Mouse (Mus musculus): ENCODE measurements at regions not wholly inside any gene's neighbourhood (a gene's known extent, or its start where the extent isn't known, plus 50 kb on each side); places are given as distances from the start of the nearest gene placed in this dataset.

DNA sequence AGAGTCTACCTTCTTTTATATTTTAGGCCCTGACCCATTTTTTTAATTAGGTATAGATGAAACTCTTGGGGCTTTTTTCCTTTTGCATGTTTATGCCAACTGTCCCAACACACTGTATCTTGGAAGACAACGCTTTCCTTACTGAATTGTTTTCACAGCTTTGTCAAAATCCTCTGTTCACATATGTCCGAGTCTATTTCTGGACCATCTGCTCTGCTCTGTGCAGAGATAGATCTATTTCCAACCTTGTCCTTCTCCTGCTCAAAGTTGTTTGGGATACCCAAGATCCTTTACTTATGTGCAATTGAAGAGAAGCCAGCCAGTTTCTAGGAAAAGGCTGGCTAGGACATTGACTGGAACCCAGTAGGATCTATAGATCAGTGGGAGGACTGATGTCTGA is 403.6 kb upstream of the Zdhhc25 start:
- Histone ChIP-seq H3K27ac (ENCODE audit: control insufficient read depth, low read depth, low read length) (no peak overlapping the region), H3K9ac (ENCODE audit: control insufficient read depth, low read depth, low read length, poor library complexity, severe bottlenecking) (no peak overlapping the region), H3K36me3 (ENCODE audit: control insufficient read depth in 1 of 2, insufficient read depth in 2 of 2, low read length in 2 of 2) (no peaks in the 10 kb centered on the region), H3K27me3 (ENCODE audit: control insufficient read depth in 1 of 2, insufficient read depth in 2 of 2, low read length in 2 of 2) (no peaks in the 10 kb centered on the region), H3K79me2 (ENCODE audit: control insufficient read depth, insufficient read depth, low read length, poor library complexity) (no peaks in the 10 kb centered on the region), H3K4me1 (ENCODE audit: control insufficient read depth in 1 of 2, insufficient read depth in 2 of 2, low read length in 2 of 2) (no peaks in the 10 kb centered on the region), H3K4me3 (ENCODE audit: control insufficient read depth in 1 of 2, insufficient read depth in 1 of 2, low read depth in 2 of 2, low read length in 2 of 2) (no peak overlapping the region), H3K9me3 (replicated peaks; ENCODE audit: insufficient read depth, low read length) (no peaks in the 10 kb centered on the region)
- no peak for TF ChIP-seq NELFE (IDR thresholded peaks at IDR 0.05; ENCODE audit: low read depth, low read length)
- DNase-seq (ENCODE audit: low read depth, low spot score) = no peak

DNA sequence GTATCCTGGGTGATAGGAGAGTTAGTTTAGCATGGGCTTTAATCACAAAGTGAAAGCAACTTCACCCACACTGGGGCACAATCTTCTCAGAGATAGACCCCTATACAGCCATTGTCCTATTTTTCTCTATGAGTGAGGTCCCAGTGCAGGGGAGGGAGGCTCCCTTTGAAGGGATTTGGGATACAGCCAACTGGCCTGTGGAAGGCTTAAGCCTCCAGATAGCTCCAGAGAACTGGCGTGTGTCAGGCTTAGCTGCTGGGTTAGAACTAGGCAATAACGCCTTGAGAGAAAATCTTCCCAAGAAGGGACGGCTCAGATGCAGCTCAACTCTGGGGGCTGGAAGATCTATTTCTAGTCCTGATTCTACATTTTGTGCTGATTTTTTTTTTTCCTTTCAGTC is 397.4 kb upstream of the Zdhhc25 start:
- no peak for TF ChIP-seq CHD1 (IDR thresholded peaks at IDR 0.05; ENCODE audit: low read depth, low read length)
- TF ChIP-seq NELFE (IDR thresholded peaks at IDR 0.05; ENCODE audit: low read depth, low read length) = no peak
- TF ChIP-seq RAD21 (IDR thresholded peaks at IDR 0.05; ENCODE audit: low read depth, low read length) = no peak
- no peak for TF ChIP-seq GATA1 (IDR thresholded peaks at IDR 0.05; ENCODE audit: low read depth, low read length)
- TF ChIP-seq GABPA (IDR thresholded peaks at IDR 0.05; ENCODE audit: low read depth, low read length) = no peak
- no peak for TF ChIP-seq HCFC1 (IDR thresholded peaks at IDR 0.05; ENCODE audit: low read depth, low read length)
- Histone ChIP-seq H3K79me2 (ENCODE audit: control insufficient read depth, insufficient read depth, low read length, poor library complexity) (no peaks in the 10 kb centered on the region), H3K4me3 (ENCODE audit: control insufficient read depth in 1 of 2, insufficient read depth in 1 of 2, low read depth in 2 of 2, low read length in 2 of 2) (no peak overlapping the region), H3K4me1 (ENCODE audit: control insufficient read depth in 1 of 2, insufficient read depth in 2 of 2, low read length in 2 of 2) (no peaks in the 10 kb centered on the region), H3K9me3 (replicated peaks; ENCODE audit: insufficient read depth, low read length) (no peaks in the 10 kb centered on the region), H3K27me3 (ENCODE audit: control insufficient read depth in 1 of 2, insufficient read depth in 2 of 2, low read length in 2 of 2) (no peaks in the 10 kb centered on the region), H3K36me3 (ENCODE audit: control insufficient read depth in 1 of 2, insufficient read depth in 2 of 2, low read length in 2 of 2) (no peaks in the 10 kb centered on the region), H3K27ac (ENCODE audit: control insufficient read depth, low read depth, low read length) (no peak overlapping the region), H3K9ac (ENCODE audit: control insufficient read depth, low read depth, low read length, poor library complexity, severe bottlenecking) (no peak overlapping the region)
- no peak for DNase-seq (ENCODE audit: low read depth, low spot score)

DNA sequence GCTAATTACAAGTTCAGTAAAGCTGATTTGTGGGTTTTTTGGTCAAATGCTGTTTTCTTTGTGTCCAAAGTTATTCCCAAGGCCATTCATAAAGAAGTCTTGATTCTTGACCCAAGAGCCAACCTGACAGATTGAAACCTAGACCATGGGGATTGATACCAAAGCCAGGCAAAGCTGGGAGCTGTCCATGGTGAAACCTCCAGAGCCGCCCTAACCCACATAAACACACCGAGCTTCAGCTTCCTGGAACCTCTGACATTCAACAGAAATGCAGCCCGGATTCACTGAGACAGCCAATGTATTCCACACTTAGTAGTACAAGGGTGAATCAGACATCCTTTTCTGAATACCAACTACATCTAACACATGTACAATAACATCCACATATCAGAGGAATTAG is 386.7 kb upstream of the Zdhhc25 start:
- H3K36me3 ChIP-seq (ENCODE audit: control insufficient read depth in 1 of 2, insufficient read depth in 2 of 2, low read length in 2 of 2) = no peaks in the 10 kb centered on the region
- TF ChIP-seq SMC3 (IDR thresholded peaks at IDR 0.05; ENCODE audit: low read depth, low read length) = no peak
- no peak for TF ChIP-seq ZMIZ1 (IDR thresholded peaks at IDR 0.05; ENCODE audit: low read depth, low read length)
- no peak for DNase-seq (ENCODE audit: low read depth, low spot score)
- H3K79me2 ChIP-seq (ENCODE audit: control insufficient read depth, insufficient read depth, low read length, poor library complexity) = no peaks in the 10 kb centered on the region
- no peaks in the 10 kb centered on the region for H3K4me1 ChIP-seq (ENCODE audit: control insufficient read depth in 1 of 2, insufficient read depth in 2 of 2, low read length in 2 of 2)
- H3K27ac ChIP-seq (ENCODE audit: control insufficient read depth, low read depth, low read length) = no peak overlapping the region
- no peak overlapping the region for H3K9ac ChIP-seq (ENCODE audit: control insufficient read depth, low read depth, low read length, poor library complexity, severe bottlenecking)
- H3K27me3 ChIP-seq (ENCODE audit: control insufficient read depth in 1 of 2, insufficient read depth in 2 of 2, low read length in 2 of 2) = no peaks in the 10 kb centered on the region
- H3K4me3 ChIP-seq (ENCODE audit: control insufficient read depth in 1 of 2, insufficient read depth in 1 of 2, low read depth in 2 of 2, low read length in 2 of 2) = no peak overlapping the region
- H3K9me3 ChIP-seq (replicated peaks; ENCODE audit: insufficient read depth, low read length) = no peaks in the 10 kb centered on the region

GRCm38 (mm10) chr15:88214286-88214685 is 385.8 kb upstream of the Zdhhc25 start:
- no peaks in the 10 kb centered on the region for H3K4me1 ChIP-seq (ENCODE audit: control insufficient read depth in 1 of 2, insufficient read depth in 2 of 2, low read length in 2 of 2)
- H3K36me3 ChIP-seq (ENCODE audit: control insufficient read depth in 1 of 2, insufficient read depth in 2 of 2, low read length in 2 of 2) = no peaks in the 10 kb centered on the region
- TF ChIP-seq HCFC1 (IDR thresholded peaks at IDR 0.05; ENCODE audit: low read depth, low read length) (no peak), KAT2A (conservative IDR thresholded peaks at IDR 0.05; ENCODE audit: low read depth, low read length) (no peak), ZC3H11A (IDR thresholded peaks at IDR 0.05; ENCODE audit: low read depth, low read length) (no peak), POLR2AphosphoS5 (IDR thresholded peaks at IDR 0.05; ENCODE audit: borderline replicate concordance, low read depth, low read length) (no peak), RAD21 (IDR thresholded peaks at IDR 0.05; ENCODE audit: low read depth, low read length) (no peak), NRF1 (IDR thresholded peaks at IDR 0.05; ENCODE audit: insufficient read depth, low read depth, low read length, poor library complexity, severe bottlenecking) (no peak), MYC (IDR thresholded peaks at IDR 0.05; ENCODE audit: low read depth, low read length) (no peak), USF2 (IDR thresholded peaks at IDR 0.05; ENCODE audit: borderline replicate concordance in 1 of 2, insufficient read depth in 1 of 2, low read depth in 1 of 2, low read length in 2 of 2) (no peak), MAX (IDR thresholded peaks at IDR 0.05; ENCODE audit: low read length) (no peak), CHD1 (IDR thresholded peaks at IDR 0.05; ENCODE audit: low read depth, low read length) (no peak), POLR2A (IDR thresholded peaks at IDR 0.05; ENCODE audit: control insufficient read depth in 1 of 2, insufficient read depth in 1 of 2, low read depth in 1 of 2, low read length in 2 of 2, poor library complexity in 1 of 2) (no peak), TBP (IDR thresholded peaks at IDR 0.05; ENCODE audit: low read depth, low read length) (no peak)
- H3K4me3 ChIP-seq (ENCODE audit: control insufficient read depth in 1 of 2, insufficient read depth in 1 of 2, low read depth in 2 of 2, low read length in 2 of 2) = no peak overlapping the region
- no peak for DNase-seq (ENCODE audit: low read depth, low spot score)
- H3K27me3 ChIP-seq (ENCODE audit: control insufficient read depth in 1 of 2, insufficient read depth in 2 of 2, low read length in 2 of 2) = no peaks in the 10 kb centered on the region
- no peaks in the 10 kb centered on the region for H3K79me2 ChIP-seq (ENCODE audit: control insufficient read depth, insufficient read depth, low read length, poor library complexity)
- no peak overlapping the region for H3K9ac ChIP-seq (ENCODE audit: control insufficient read depth, low read depth, low read length, poor library complexity, severe bottlenecking)
- no peaks in the 10 kb centered on the region for H3K9me3 ChIP-seq (replicated peaks; ENCODE audit: insufficient read depth, low read length)
- H3K27ac ChIP-seq (ENCODE audit: control insufficient read depth, low read depth, low read length) = no peak overlapping the region
